Mouse (Mus musculus) heart, postnatal 36 days (tissue): ENCODE data around the gene Rin3. TPM values are rescaled to one million over a fixed set of nuclear protein-coding genes. Genes with fewer than 3 reads are reported as not detected.

ENCODE experiments used
- DNase-seq, 2 experiments: peaks; one replicate each; pipeline ENCODE4 v3.0.0; 2021 to 2022
- intact Hi-C: fragments of 180-260 bp; cut with DNase I; formaldehyde crosslinking; loops from one replicate; pipeline ENCODE4 v1.15.1; 2025
- total RNA-seq, 2 experiments: library from RNA; stranded (reverse); gene quantifications; 2 replicates each; pipeline ENCODE4 v1.2.3; 2021

Rin3 gene
- total RNA-seq, 2 experiments from 2014 or later, result 13.7 to 21.0 TPM

- no peak for DNase-seq
- intact Hi-C loops, result no loop called here
Measured at GRCm38 (mm10) chr12:102366126-102366816, 83.4 kb downstream of the Rin3 start.

GRCm38 (mm10) chr12:102367075-102367474 is 84.2 kb downstream of the Rin3 start:
- intact Hi-C loops, result no loop called here
- no peak for DNase-seq

- DNase-seq, result no peak
- intact Hi-C loops, result no loop called here
Measured at GRCm38 (mm10) chr12:102368066-102368465, 85.2 kb downstream of the Rin3 start.

GRCm38 (mm10) chr12:102368556-102368955 is 85.7 kb downstream of the Rin3 start:
- DNase-seq, result no peak
- intact Hi-C loops, result no loop called here

- intact Hi-C loops, result no loop called here
Measured at GRCm38 (mm10) chr12:102369488-102370235, 86.8 kb downstream of the Rin3 start.

GRCm38 (mm10) chr12:102370931-102371500 is 88.2 kb downstream of the Rin3 start:
- DNase-seq, result no peak
- intact Hi-C loops, result no loop called here

More at GRCm38 (mm10) chr12:102369488-102370235, 86.8 kb downstream of the Rin3 start:
- DNase-seq, result no peak

- intact Hi-C loops, result no loop called here
- no peak for DNase-seq
Measured at GRCm38 (mm10) chr12:102372322-102372721, 89.5 kb downstream of the Rin3 start.

GRCm38 (mm10) chr12:102382180-102382579 is 99.3 kb downstream of the Rin3 start:
- no peak for DNase-seq
- intact Hi-C loops, result loop anchor here (10.0 kb wide), 1 partner anchor 1257 kb away; no protein-coding TSS in a partner anchor

- no peak for DNase-seq
- intact Hi-C loops, result loop anchor here (10.0 kb wide), 1 partner anchor 1258 kb away; no protein-coding TSS in a partner anchor
Measured at GRCm38 (mm10) chr12:102383288-102383687, 100.4 kb downstream of the Rin3 start.

GRCm38 (mm10) chr12:102384819-102385218 is 102.0 kb downstream of the Rin3 start:
- peak; percentile 50 to 51 for DNase-seq

GRCm38 (mm10) chr12:102387219-102387917 is 104.5 kb downstream of the Rin3 start:
- intact Hi-C loops, result loop anchor here (2.0 to 10.0 kb wide), 4 partner anchors 133 to 1263 kb away; no protein-coding TSS in a partner anchor
- DNase-seq, result peak; percentile 84 to 89

More at GRCm38 (mm10) chr12:102384819-102385218, 102.0 kb downstream of the Rin3 start:
- intact Hi-C loops, result loop anchor here (5.0 to 10.0 kb wide), 3 partner anchors 383 to 1260 kb away; no protein-coding TSS in a partner anchor

- intact Hi-C loops, result no loop called here
- DNase-seq, result no peak
Measured at GRCm38 (mm10) chr12:102390042-102390441, 107.2 kb downstream of the Rin3 start.

- no peak for DNase-seq
- intact Hi-C loops, result no loop called here
Measured at GRCm38 (mm10) chr12:102391109-102391508, 108.3 kb downstream of the Rin3 start.

GRCm38 (mm10) chr12:102391982-102392381 is 109.1 kb downstream of the Rin3 start:
- intact Hi-C loops, result loop anchor here (1.0 kb wide), 1 partner anchor 69 kb away; no protein-coding TSS in a partner anchor
- peak in 1 of 2 experiments; percentile 39 for DNase-seq

- no peak for DNase-seq
- intact Hi-C loops, result no loop called here
Measured at GRCm38 (mm10) chr12:102394496-102394895, 111.6 kb downstream of the Rin3 start.

GRCm38 (mm10) chr12:102395537-102395936 is 112.7 kb downstream of the Rin3 start:
- DNase-seq, result no peak
- intact Hi-C loops, result no loop called here

- no peak for DNase-seq
- intact Hi-C loops, result no loop called here
Measured at GRCm38 (mm10) chr12:102395998-102396991, 113.4 kb downstream of the Rin3 start.

- intact Hi-C loops, result no loop called here
- no peak for DNase-seq
Measured at GRCm38 (mm10) chr12:102398588-102398987, 115.7 kb downstream of the Rin3 start.

- intact Hi-C loops, result no loop called here
- DNase-seq, result no peak
Measured at GRCm38 (mm10) chr12:102413171-102413570, 130.3 kb downstream of the Rin3 start.
